Mouse (Mus musculus) hindbrain, embryonic 13.5 days (tissue): ENCODE measurements around the gene Hfe. TPM values are rescaled to one million over a fixed set of nuclear protein-coding genes. Genes with fewer than 3 reads are reported as not detected.
"Not testable (repeated sequence)": the region's sequence is repeated elsewhere in the genome, so short reads cannot be mapped to it uniquely, and the experiment has no call there.

Experiments
- ATAC-seq: fragments of 200-750 bp; cut with Nextera tagmentation; 2 replicates; pipeline ENCODE4 v1.8.0; 2017; ENCODE audit warnings: moderate TSS enrichment; ENCODE audit not compliant: low FRiP score
- H3K27ac ChIP-seq: fragments of 300-500 bp; sonication (generic); 2 replicates; pipeline ENCODE4 v1.5.1; 2015; ENCODE audit warnings: inconsistent platforms, mild to moderate bottlenecking, moderate library complexity
- H3K27me3 ChIP-seq: fragments of 300-500 bp; sonication (generic); 2 replicates; pipeline ENCODE4 v1.6.1; 2015; ENCODE audit warnings: mild to moderate bottlenecking, inconsistent platforms
- H3K36me3 ChIP-seq: fragments of 300-500 bp; sonication (generic); 2 replicates; pipeline ENCODE4 v1.6.1; 2015; ENCODE audit warnings: mild to moderate bottlenecking, inconsistent platforms
- H3K4me1 ChIP-seq: fragments of 300-500 bp; sonication (generic); replicated peaks from 2 replicates; pipeline ENCODE4 v1.6.1; 2015; ENCODE audit warnings: inconsistent platforms
- H3K4me2 ChIP-seq: fragments of 300-500 bp; sonication (generic); 2 replicates; pipeline ENCODE4 v1.6.1; 2015; ENCODE audit warnings: inconsistent platforms, mild to moderate bottlenecking, moderate library complexity
- H3K4me3 ChIP-seq: fragments of 300-500 bp; sonication (generic); 2 replicates; pipeline ENCODE4 v1.5.1; 2015; ENCODE audit warnings: mild to moderate bottlenecking, inconsistent platforms
- H3K9ac ChIP-seq: fragments of 300-500 bp; sonication (generic); 2 replicates; pipeline ENCODE4 v1.6.1; 2015; ENCODE audit warnings: mild to moderate bottlenecking, inconsistent platforms
- H3K9me3 ChIP-seq: fragments of 300-500 bp; sonication (generic); 2 replicates; pipeline ENCODE4 v1.6.1; 2016; ENCODE audit warnings: inconsistent platforms
- WGBS: fragments of 180-500 bp; shearing (Covaris S2); methylation state at CpG from one replicate; pipeline ENCODE4 v1.1.7; 2015; 5-methylcytosine and 5-hydroxymethylcytosine counted together
- polyA plus RNA-seq: library from polyadenylated mRNA; unstranded; fragments of >200 nt; fragmentation: Nextera tagmentation; extraction: Ambion mirVana; gene quantifications from 2 replicates; pipeline ENCODE4 v1.2.1, GENCODE M21; 2015

Gene Hfe
- polyA plus RNA-seq = 5.4 and 5.6 TPM in 2 replicates

DNA sequence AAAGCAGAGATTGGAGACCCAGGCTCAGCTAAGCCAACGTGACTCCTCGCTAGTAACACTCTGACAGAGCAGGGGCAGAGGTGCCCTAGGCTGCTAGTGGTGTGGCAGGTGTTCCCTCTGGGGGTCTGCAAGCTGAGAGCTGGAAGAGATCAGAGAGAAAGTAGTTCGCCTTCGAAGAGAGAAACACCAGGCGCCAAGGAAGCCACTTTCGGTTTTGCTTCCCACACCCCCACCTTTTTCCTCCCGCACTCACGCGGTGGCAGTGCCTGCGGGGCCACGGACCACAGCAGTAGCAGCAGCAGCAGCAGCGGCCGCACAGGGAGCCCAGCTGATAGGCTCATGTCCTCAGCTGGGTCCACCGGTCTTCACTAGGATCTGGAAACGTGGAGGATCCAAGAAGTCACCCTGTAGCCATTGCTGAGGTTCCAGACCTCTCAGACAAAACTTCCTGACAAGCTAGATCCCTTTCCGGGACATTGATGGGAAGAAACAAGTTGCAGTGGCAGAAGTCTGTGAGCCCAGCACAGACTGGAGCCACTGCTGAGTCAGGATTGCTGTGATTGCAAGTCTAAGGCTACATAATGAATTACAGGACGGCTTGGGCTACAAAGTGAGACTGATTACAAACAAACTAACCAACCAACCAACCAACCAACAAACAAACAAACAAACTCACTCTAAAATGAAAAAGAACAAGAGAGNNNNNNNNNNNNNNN is at the start of gene Hfe:
Hfe (minus strand) TSS at position 481 of the 716 bp plus-strand sequence.
- H3K27ac ChIP-seq = no peak within 1 kb of the TSS
- ATAC-seq = no peak
- peaks cover 10% of the 10 kb centered on the region; the same call in 1 of the 2 replicates for H3K27me3 ChIP-seq
- no peaks in the 10 kb centered on the region for H3K9me3 ChIP-seq
- H3K4me1 ChIP-seq = peaks cover 14% of the 10 kb centered on the region
- peak within 1 kb of the TSS; percentile 62; the same call in 1 of the 2 replicates for H3K9ac ChIP-seq
- H3K36me3 ChIP-seq = no peaks in the 10 kb centered on the region
- peak within 1 kb of the TSS; percentile 38 for H3K4me3 ChIP-seq
- WGBS = 5% methylated on average over 17 of the region's 17 CpGs
- H3K4me2 ChIP-seq = peak within 1 kb of the TSS; percentile 59

DNA sequence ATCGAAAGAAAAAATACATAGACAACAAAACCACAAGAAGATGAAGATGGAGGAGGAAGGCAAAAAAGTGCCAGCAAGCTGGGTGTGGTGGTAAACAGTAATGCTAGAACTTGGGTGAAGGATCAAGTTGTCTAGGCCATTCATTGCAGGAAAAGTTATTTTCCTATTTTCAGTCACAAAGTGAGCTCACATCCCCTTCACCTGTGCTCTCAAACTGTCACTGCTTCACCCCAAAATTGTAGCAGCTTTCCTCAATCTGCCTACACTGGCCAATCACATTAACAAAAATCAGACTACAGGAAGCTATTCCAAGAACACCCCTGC is 49.2 kb upstream of the Hfe start:
- Histone ChIP-seq H3K9ac (no peak overlapping the region), H3K4me2 (peak overlapping the region; percentile 94), H3K4me3 (peak overlapping the region; percentile 53; the same call in 1 of the 2 replicates), H3K27ac (no peak overlapping the region; the same call in 1 of the 2 replicates), H3K36me3 (no peaks in the 10 kb centered on the region), H3K27me3 (no peaks in the 10 kb centered on the region), H3K9me3 (no peaks in the 10 kb centered on the region), H3K4me1 (peaks cover 33% of the 10 kb centered on the region)
- no peak for ATAC-seq
- 67% methylated on average over 1 of the region's 1 CpGs for WGBS

GRCm38 (mm10) chr13:23759251-23759771 is 48.7 kb upstream of the Hfe start:
- Histone ChIP-seq H3K9ac (no peak overlapping the region), H3K27ac (no peak overlapping the region), H3K27me3 (no peaks in the 10 kb centered on the region), H3K4me3 (no peak overlapping the region), H3K36me3 (no peaks in the 10 kb centered on the region), H3K9me3 (no peaks in the 10 kb centered on the region), H3K4me2 (no peak overlapping the region), H3K4me1 (peaks cover 31% of the 10 kb centered on the region)
- WGBS = 60% methylated on average over 3 of the region's 3 CpGs
- ATAC-seq = no peak

- H3K4me3 ChIP-seq = no peak overlapping the region
- H3K4me1 ChIP-seq = peaks cover 20% of the 10 kb centered on the region
- no peak overlapping the region for H3K4me2 ChIP-seq
- H3K9me3 ChIP-seq = no peaks in the 10 kb centered on the region
- H3K27ac ChIP-seq = no peak overlapping the region
- 46% methylated on average over 3 of the region's 3 CpGs for WGBS
- H3K9ac ChIP-seq = no peak overlapping the region
- no peaks in the 10 kb centered on the region for H3K27me3 ChIP-seq
- no peaks in the 10 kb centered on the region for H3K36me3 ChIP-seq
- no peak for ATAC-seq
These were observed 47.3 kb upstream of the Hfe start for GRCm38 (mm10) chr13:23757921-23758320.

- WGBS = under 1% methylated on average over 21 of the region's 23 CpGs
- Histone ChIP-seq H3K4me3 (peak overlapping the region; percentile 39), H3K27ac (peak overlapping the region; percentile 87), H3K4me2 (peak overlapping the region; percentile 66), H3K9ac (peak overlapping the region; percentile 69), H3K27me3 (no peaks in the 10 kb centered on the region), H3K9me3 (no peaks in the 10 kb centered on the region), H3K36me3 (no peaks in the 10 kb centered on the region), H3K4me1 (peaks cover 23% of the 10 kb centered on the region)
- peak; percentile 25 for ATAC-seq
These were observed 46.6 kb upstream of the Hfe start for GRCm38 (mm10) chr13:23757211-23757773.

DNA sequence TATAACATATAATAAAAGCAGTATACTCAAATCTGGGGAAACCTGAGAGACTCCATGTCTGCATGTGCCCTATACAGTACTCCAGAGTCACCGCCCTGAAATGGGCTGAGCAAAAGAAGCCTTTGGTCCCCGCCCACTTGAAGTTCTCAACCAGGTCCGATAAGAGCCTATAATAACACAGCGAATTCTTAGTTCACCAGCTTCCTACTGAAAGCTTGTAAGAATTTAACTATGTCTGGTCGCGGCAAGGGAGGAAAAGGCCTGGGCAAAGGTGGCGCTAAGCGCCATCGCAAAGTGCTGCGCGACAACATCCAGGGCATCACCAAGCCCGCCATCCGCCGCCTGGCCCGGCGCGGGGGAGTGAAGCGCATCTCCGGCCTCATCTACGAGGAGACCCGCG is 46.1 kb upstream of the Hfe start, which contains the start of gene Hist1h4b:
Hist1h4b (plus strand) TSS at position 224 of the 400 bp plus-strand sequence.
- H3K4me1 ChIP-seq = peaks cover 22% of the 10 kb centered on the region
- peak within 1 kb of the TSS; percentile 69 for H3K9ac ChIP-seq
- peak within 1 kb of the TSS; percentile 39 for H3K4me3 ChIP-seq
- peak within 1 kb of the TSS; percentile 66 for H3K4me2 ChIP-seq
- 0% methylated on average over 19 of the region's 22 CpGs for WGBS
- H3K9me3 ChIP-seq = no peaks in the 10 kb centered on the region
- no peaks in the 10 kb centered on the region for H3K27me3 ChIP-seq
- no peaks in the 10 kb centered on the region for H3K36me3 ChIP-seq
- H3K27ac ChIP-seq = peak within 1 kb of the TSS; percentile 87
- ATAC-seq = peak; percentile 74

- no peak for ATAC-seq
- Histone ChIP-seq H3K9me3 (no peaks in the 10 kb centered on the region), H3K4me1 (peaks cover 11% of the 10 kb centered on the region), H3K4me3 (no peak overlapping the region), H3K27me3 (no peaks in the 10 kb centered on the region), H3K9ac (no peak overlapping the region), H3K4me2 (no peak overlapping the region), H3K36me3 (no peaks in the 10 kb centered on the region), H3K27ac (no peak overlapping the region)
These were observed 44.3 kb upstream of the Hfe start for GRCm38 (mm10) chr13:23755000-23755399.

GRCm38 (mm10) chr13:23753314-23754078 is 42.8 kb upstream of the Hfe start:
- WGBS = 55% methylated on average over 4 of the region's 4 CpGs
- peaks cover 8% of the 10 kb centered on the region for H3K4me1 ChIP-seq
- no peak overlapping the region for H3K9ac ChIP-seq
- H3K9me3 ChIP-seq = no peaks in the 10 kb centered on the region
- no peak overlapping the region; the same call in 1 of the 2 replicates for H3K4me2 ChIP-seq
- H3K27me3 ChIP-seq = no peaks in the 10 kb centered on the region
- ATAC-seq = no peak
- no peak overlapping the region for H3K27ac ChIP-seq
- no peaks in the 10 kb centered on the region for H3K36me3 ChIP-seq
- no peak overlapping the region for H3K4me3 ChIP-seq

DNA sequence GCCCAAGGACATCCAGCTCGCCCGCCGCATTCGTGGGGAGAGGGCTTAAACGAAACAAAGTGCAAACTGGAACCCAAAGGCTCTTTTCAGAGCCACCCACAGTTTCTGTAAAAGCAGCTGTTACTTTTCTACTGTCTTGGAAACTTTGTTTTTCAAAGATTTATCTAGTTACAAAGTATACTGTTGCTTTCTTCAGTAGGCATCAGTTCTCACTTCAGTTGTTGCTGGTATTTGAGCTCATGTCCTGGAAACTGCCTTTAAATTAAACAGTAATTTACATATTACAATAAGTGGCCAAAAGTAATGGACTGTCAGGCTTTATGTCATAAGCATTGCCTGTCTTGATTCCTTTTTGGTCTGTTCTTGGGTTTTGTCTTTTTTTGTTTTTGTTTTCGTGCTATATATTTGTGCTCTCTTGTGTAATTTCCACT is 42.1 kb upstream of the Hfe start:
- Histone ChIP-seq H3K9me3 (no peaks in the 10 kb centered on the region), H3K4me2 (peak overlapping the region; percentile 49), H3K9ac (peak overlapping the region; percentile 43; the same call in 1 of the 2 replicates), H3K36me3 (no peaks in the 10 kb centered on the region), H3K4me1 (peaks cover 13% of the 10 kb centered on the region), H3K4me3 (peak overlapping the region; percentile 26), H3K27ac (no peak overlapping the region), H3K27me3 (no peaks in the 10 kb centered on the region)
- no peak for ATAC-seq
- 2% methylated on average over 6 of the region's 6 CpGs for WGBS

GRCm38 (mm10) chr13:23752067-23752741 is 41.5 kb upstream of the Hfe start, which contains the start of gene Hist1h3b:
Hist1h3b (plus strand) TSS chr13:23752267.
- H3K27ac ChIP-seq = peak within 1 kb of the TSS; percentile 94
- not testable (repeated sequence) for H3K36me3 ChIP-seq, H3K9me3 ChIP-seq, H3K27me3 ChIP-seq
- ATAC-seq = peak; percentile 66
- peaks cover 14% of the 10 kb centered on the region for H3K4me1 ChIP-seq
- 2% methylated on average over 18 of the region's 47 CpGs for WGBS
- peak within 1 kb of the TSS; percentile 67; the same call in 1 of the 2 replicates for H3K9ac ChIP-seq
- peak within 1 kb of the TSS; percentile 69 for H3K4me2 ChIP-seq
- H3K4me3 ChIP-seq = peak within 1 kb of the TSS; percentile 44

- Histone ChIP-seq H3K9me3 (no peaks in the 10 kb centered on the region), H3K36me3 (no peaks in the 10 kb centered on the region), H3K9ac (peak overlapping the region; percentile 67; the same call in 1 of the 2 replicates), H3K4me1 (peaks cover 16% of the 10 kb centered on the region), H3K27ac (peak overlapping the region; percentile 94), H3K27me3 (no peaks in the 10 kb centered on the region), H3K4me3 (peak overlapping the region; percentile 44), H3K4me2 (peak overlapping the region; percentile 69)
- ATAC-seq = 0 out of 2 replicates have a peak, but pooled peaks have one; percentile 21
- 2% methylated on average over 11 of the region's 11 CpGs for WGBS
These were observed 40.9 kb upstream of the Hfe start for GRCm38 (mm10) chr13:23751478-23751956.
